Mouse (Mus musculus): Measurements from ENCODE around the gene Fam214b.
A peak's percentile ranks its signal among the peaks of the same experiment; 100 is the strongest.

GRCm38 (mm10) chr4:42988296-42988695, 57.7 kb downstream of the Fam214b start:
- TF ChIP-seq CTCF (IDR thresholded peaks at IDR 0.05; ENCODE audit: low read depth) = 0 out of 2 replicates have a peak, but pooled peaks have one; percentile 5
- TF ChIP-seq EP300 (IDR thresholded peaks at IDR 0.05; ENCODE audit: low read depth) = no peak
